Mouse (Mus musculus) erythroblast, embryonic 14.5 days (primary cell): Measurements from ENCODE around the gene Tspo. TPM values are rescaled to one million over a fixed set of nuclear protein-coding genes. Genes with fewer than 3 reads are reported as not detected.
A peak's percentile ranks its signal among the peaks of the same experiment; 100 is the strongest.

Experiments used
- H3K27me3 ChIP-seq: 2 replicates; pipeline ENCODE4 v1.6.1; 2012; ENCODE audit warnings: inconsistent platforms; ENCODE audit not compliant: control insufficient read depth
- H3K36me3 ChIP-seq: 2 replicates; pipeline ENCODE4 v1.6.1; 2012; ENCODE audit warnings: mild to moderate bottlenecking, inconsistent platforms; ENCODE audit not compliant: control insufficient read depth
- H3K4me1 ChIP-seq: 2 replicates; pipeline ENCODE4 v1.6.1; 2012; ENCODE audit warnings: inconsistent platforms; ENCODE audit not compliant: control insufficient read depth
- H3K4me3 ChIP-seq: replicated peaks from 2 replicates; pipeline ENCODE3; 2012; ENCODE audit warnings: moderate library complexity, mild to moderate bottlenecking, inconsistent platforms
- H3K9me3 ChIP-seq: 2 replicates; pipeline ENCODE4 v1.6.1; 2012; ENCODE audit warnings: low read length, inconsistent platforms, mixed read lengths; ENCODE audit not compliant: control insufficient read depth
- GATA1 ChIP-seq: IDR thresholded peaks from 2 replicates; pipeline ENCODE4 v1.6.1; 2012; ENCODE audit warnings: low read length, inconsistent platforms, mixed read lengths
- TAL1 ChIP-seq: IDR thresholded peaks from 3 replicates; pipeline ENCODE4 v1.6.1; 2012; ENCODE audit warnings: low read length, inconsistent platforms, mixed read lengths
- polyA plus RNA-seq: library from polyadenylated mRNA; stranded (reverse); fragments of >175 nt; gene quantifications from 2 replicates; pipeline ENCODE4 v1.2.3, GENCODE M21; 2012

Gene Tspo
- polyA plus RNA-seq: 62.5 and 75.0 TPM in 2 replicates

DNA sequence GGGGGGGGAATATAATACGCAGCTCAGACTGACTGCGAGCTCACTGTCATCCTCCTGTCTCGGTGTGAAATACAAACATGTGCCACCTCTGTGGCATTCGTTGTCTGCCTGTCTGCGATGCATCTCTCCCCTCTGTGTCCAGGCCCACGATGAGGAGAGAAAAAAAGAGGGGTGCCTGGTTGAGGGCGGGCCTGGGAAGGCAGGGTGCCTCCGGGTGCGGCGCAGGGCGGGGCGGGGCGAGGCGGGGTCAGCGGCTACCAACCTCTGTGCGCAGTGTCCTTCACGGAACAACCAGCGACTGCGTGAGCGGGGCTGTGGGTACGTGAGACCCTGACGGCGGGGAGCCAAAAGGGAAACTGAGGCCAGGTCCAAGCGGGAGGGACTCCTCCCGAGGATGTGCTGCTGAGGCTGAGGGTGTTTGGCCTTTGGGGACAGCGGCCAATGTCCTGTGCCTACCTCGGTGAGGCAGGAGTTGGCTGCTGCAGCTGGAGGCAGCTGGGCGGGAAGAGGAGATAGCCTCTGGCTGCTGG lies at the start of gene Tspo, which contains the start of gene Mcat:
Gene Tspo, plus strand, starts transcription at position 266 of the 530 bp plus-strand sequence.
Gene Mcat, minus strand, starts transcription at position 461 of the 530 bp plus-strand sequence.
- no peak for TF ChIP-seq GATA1
- TF ChIP-seq TAL1: no peak
- Histone ChIP-seq H3K4me3 (peak within 1 kb of the TSS; percentile 65), H3K4me1 (peaks cover 67% of the 10 kb centered on the region)

DNA sequence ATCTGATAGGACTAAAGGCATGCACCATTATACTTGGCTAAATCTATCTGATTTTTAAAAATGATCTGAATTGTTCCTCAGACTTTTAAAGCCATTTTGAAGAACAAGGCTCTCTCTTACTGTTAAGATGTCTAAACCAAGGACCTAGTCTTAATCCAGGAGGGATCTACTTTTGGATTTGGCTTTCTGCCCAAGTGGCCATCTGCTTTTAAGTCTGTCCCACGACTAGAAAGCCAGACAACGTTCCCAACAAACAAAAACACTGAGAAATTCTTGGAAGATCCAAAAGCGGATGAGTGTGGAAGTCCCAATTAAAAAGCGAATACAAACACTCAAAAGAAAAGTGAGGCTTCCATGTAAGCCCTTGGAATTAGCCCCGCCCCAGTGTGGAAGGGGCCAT lies 48.4 kb upstream of the Tspo start:
- no peak for TF ChIP-seq TAL1
- TF ChIP-seq GATA1: no peak
- no peaks in the 10 kb centered on the region for H3K36me3 ChIP-seq
- peaks cover 13% of the 10 kb centered on the region for H3K27me3 ChIP-seq
- H3K4me1 ChIP-seq: peaks cover 12% of the 10 kb centered on the region
- no peak overlapping the region for H3K4me3 ChIP-seq
- no peaks in the 10 kb centered on the region for H3K9me3 ChIP-seq

More for the DNA sequence above, at the start of gene Tspo, which contains the start of gene Mcat:
- peaks cover 28% of the 10 kb centered on the region for H3K36me3 ChIP-seq
- no peaks in the 10 kb centered on the region for H3K9me3 ChIP-seq
- H3K27me3 ChIP-seq: no peaks in the 10 kb centered on the region

DNA sequence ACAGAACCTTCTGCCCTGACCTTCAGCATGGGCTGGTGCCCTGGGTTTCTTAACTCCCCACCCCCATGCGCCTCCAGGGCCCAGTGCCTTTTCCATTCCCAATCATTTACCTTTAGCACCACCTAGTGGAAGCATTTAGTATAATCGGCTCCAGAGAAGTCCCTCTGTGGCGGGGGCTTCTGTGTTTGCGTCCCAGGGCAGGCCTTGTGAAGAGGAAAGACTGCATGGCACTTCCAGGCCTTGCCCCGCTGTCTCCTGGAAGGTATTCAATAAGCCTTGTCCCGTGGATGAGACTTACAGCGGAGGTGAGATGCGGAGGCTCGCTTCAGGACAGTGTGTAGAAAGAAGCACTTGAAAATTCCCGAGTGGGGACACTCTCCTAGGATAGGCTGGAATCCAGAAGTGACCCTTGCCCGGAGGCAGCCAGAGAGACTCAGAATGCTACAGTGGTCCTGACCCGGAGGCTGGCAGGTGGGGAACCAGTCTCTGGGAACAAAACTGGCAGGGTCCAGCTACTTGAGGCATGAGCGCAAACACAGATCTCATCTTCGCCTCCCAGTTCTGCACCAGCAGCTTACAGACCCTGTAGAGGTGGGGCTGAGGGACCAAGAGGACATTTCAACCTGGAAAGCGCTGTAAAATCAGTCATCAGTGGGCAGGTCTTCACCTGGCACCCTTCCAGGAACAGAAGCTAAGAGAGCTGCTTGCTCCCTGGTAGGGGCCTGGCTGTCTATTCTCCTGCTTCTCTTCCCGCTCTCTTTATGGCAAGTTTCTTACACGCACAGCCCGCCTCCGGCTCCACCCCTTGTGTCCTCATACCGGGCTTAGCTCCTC lies 45.0 kb upstream of the Tspo start:
- Histone ChIP-seq H3K9me3 (no peaks in the 10 kb centered on the region), H3K4me1 (no peaks in the 10 kb centered on the region; the same call in none of the 2 replicates), H3K27me3 (peaks cover 17% of the 10 kb centered on the region), H3K4me3 (no peak overlapping the region), H3K36me3 (no peaks in the 10 kb centered on the region)
- TF ChIP-seq TAL1 (no peak), GATA1 (no peak)

DNA sequence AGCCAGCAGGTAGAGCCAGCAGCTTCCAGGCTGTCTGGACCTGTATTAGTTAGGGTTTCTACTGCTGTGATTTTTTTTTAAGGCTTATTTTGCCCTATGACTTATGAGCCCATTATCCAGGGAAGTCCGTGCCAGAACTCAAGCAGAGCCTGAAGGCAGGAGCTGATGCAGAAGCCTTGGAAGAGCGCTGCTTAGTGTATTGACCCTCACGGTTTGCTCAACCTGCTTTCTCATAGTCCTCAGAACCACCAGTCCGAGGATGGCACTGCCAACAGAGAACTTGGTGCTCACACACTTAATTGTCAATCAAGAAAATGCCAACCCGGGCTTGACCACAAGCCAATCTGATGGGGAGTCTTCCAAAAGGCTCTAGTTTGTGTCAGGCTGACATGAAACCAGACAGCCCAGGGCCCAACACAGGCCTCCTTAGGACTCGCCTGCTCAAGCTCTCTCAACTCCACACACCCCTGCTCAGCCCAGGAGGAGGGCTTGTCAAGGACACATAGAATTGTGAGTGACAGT lies 42.5 kb upstream of the Tspo start:
- peaks cover 2% of the 10 kb centered on the region for H3K4me1 ChIP-seq
- H3K9me3 ChIP-seq: no peaks in the 10 kb centered on the region
- H3K36me3 ChIP-seq: no peaks in the 10 kb centered on the region
- peaks cover 38% of the 10 kb centered on the region for H3K27me3 ChIP-seq
- H3K4me3 ChIP-seq: no peak overlapping the region
- no peak for TF ChIP-seq TAL1
- no peak for TF ChIP-seq GATA1

DNA sequence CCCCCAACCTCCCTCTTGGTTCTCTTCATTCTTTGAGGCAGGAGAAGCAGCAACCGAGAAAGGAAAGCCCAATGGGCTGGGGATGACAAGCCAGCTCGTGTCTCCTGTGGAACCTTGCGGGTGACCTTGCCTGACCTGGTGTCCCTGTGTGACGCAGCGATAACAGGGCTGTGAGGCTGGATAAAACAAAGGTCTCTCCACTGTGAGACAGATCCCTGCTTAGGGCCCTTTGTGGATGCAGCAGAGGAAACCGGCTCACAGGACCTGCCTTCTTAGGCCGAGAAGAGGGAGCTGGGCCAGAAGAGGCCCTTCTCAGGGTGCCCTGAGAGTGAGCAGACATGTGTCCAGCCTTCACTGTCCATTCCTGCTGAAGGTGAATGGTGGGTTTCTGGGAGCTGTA lies 40.2 kb upstream of the Tspo start:
- H3K4me1 ChIP-seq: peaks cover 16% of the 10 kb centered on the region
- H3K27me3 ChIP-seq: peaks cover 60% of the 10 kb centered on the region

DNA sequence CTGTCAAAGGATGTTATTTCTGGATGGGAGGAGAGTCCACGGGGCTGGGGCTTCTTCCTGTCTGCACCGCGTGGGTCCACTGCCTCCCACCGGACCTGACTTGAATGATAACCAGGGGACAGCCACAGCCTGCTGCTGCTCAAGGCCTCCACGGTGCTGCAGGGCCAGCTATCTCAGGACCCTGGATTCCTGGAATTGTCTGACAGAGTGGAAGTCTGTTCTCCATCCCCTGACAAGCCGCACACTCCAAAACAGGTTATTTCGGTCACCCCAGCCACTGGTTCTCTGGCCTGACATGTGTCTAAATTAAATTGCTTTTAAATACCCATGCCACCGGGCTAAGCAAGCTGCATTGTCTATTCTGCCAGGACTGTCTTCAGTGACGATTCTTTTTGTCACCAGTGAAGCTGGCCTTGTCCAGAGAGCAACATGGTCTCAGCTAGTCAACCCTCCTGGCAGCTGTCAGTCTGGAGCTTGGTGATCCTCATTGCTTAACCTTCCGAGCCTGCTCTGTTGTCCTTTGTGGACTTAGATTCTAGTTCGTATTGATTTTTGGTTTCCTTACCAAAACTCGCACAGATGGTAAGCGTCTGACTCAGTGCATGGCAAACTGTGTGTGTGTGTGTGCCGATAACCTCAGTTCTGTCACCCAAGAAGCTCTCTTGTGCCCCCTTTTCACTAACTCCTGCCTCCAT lies 39.6 kb upstream of the Tspo start:
- Histone ChIP-seq H3K4me1 (peaks cover 16% of the 10 kb centered on the region), H3K4me3 (no peak overlapping the region), H3K36me3 (no peaks in the 10 kb centered on the region), H3K27me3 (peaks cover 66% of the 10 kb centered on the region), H3K9me3 (peaks cover 4% of the 10 kb centered on the region; the same call in 1 of the 2 replicates)
- no peak for TF ChIP-seq GATA1
- TF ChIP-seq TAL1: no peak

More for the DNA sequence above, 40.2 kb upstream of the Tspo start:
- Histone ChIP-seq H3K36me3 (no peaks in the 10 kb centered on the region), H3K9me3 (peaks cover 4% of the 10 kb centered on the region; the same call in 1 of the 2 replicates), H3K4me3 (no peak overlapping the region)
- TF ChIP-seq TAL1 (no peak), GATA1 (no peak)

DNA sequence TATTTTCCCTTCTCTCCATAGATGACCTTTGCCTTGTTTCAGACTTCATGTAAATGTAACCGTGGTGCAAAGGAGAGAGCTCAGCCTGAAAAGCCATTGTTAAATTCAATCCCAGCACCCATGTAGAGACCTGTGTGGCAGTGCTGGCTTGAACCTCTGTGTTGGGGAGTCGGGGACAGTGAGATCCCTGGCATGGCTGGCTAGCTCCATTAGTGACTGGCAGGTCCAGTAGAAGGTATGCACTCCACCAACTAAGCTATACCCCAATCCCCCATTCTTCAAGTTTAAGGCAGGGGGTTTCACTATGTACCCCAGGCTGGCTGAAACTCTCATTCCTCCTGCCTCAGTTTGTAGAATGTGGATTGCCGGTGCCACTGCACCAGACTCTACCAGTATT lies 39.1 kb upstream of the Tspo start:
- Histone ChIP-seq H3K27me3 (peaks cover 72% of the 10 kb centered on the region), H3K4me3 (no peak overlapping the region), H3K9me3 (peaks cover 4% of the 10 kb centered on the region; the same call in 1 of the 2 replicates), H3K4me1 (peaks cover 16% of the 10 kb centered on the region), H3K36me3 (no peaks in the 10 kb centered on the region)
- TF ChIP-seq GATA1 (no peak), TAL1 (no peak)

DNA sequence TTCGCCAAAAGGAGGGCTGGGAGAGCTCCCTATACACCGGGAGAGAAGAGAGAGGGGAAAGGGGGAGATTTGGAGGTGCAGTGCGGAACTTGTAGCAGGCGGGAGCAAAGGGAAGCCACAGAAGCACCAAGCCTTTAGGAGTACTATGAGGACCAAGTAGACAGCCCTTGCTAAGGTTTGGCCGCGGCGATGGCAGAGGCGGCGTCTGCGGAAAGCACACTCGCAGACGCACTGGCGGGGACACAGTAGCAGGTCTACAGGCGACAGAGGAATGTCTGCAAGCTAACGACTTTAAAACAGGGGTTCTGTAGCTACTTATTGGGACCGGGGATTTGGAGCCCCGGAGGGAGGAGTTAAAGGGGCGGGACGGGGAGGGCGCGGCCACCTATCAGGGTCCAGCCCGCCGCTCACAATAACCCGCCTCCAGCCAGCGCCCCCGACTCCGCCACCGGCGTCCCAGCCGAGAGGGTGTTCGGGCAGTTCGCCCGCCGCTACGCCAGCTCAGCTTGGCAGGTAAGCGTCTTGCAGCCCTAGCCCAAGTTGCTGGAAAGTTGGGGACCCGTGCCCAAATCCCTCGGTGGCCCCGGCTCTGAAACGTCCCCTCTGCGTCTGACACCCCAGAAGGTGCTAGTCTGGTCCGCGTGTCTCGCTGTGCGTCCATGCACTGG lies 36.8 kb upstream of the Tspo start, which contains the start of gene Bik:
Gene Bik, plus strand, starts transcription at position 439 of the 668 bp plus-strand sequence.
- Histone ChIP-seq H3K4me1 (peaks cover 16% of the 10 kb centered on the region), H3K27me3 (peaks cover 90% of the 10 kb centered on the region), H3K4me3 (peak within 1 kb of the TSS; percentile 62), H3K36me3 (no peaks in the 10 kb centered on the region), H3K9me3 (peaks cover 4% of the 10 kb centered on the region; the same call in 1 of the 2 replicates)
- TF ChIP-seq TAL1 (no peak), GATA1 (no peak)
